In the genomic region with DNA sequence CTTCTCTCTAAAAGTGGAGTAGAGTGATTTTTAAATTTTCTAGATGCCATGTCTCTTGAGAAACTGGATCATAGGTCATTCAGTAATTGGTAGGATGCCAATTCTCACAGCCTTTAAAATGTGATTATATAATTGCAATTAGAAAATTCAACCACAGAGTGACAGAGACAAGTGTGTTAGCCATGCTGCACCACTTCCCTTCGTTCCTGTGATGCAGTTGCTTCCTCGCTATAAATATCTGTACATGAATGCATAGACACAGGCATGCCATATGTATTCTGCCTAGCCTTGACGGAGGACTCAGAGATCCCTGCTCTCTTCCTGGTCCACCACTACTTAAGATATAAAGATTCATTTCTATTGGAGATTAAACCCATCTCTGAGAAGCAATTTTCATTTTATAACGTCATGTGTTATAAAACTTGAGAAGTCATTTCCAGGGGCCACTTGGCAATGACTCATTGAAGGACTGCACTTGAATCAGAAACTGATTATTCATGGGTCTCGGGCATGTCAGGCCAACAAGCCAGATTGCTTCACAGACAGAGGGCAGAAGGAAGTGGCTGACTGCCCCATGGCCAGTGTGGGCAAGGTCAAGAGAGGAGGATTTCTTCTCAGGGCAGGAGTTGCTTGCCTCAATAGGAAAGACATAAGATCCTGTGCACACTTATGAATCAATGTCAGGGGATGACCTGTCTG, we compare ENCODE assay signal across 15 mouse cellular contexts.
DNase-seq lines count a peak whose midpoint lies in the region; ATAC-seq and TF ChIP-seq lines count a peak whose summit lies in the region.
"Had no signal": no experiment of that assay in that cellular context is flagged by ENCODE, and none has a peak within 500 bp of the region (broad histone marks: within the 10 kb centered on the region; RNA-seq: fewer than 3 reads in every experiment).

No protein-coding gene starts in this region.

- peak overlapping the region; percentile 17 for H3K27ac ChIP-seq in heart, adult 2 months
- peak overlapping the region; percentile 79 for H3K27ac ChIP-seq in lung, postnatal 0 days (ENCODE audit: low read length)
- no peak overlapping the region for H3K27ac ChIP-seq in forebrain, embryonic 10.5 days
- H3K27ac ChIP-seq: heart, embryonic 15.5 days; layer of hippocampus, adult 2 months; liver, embryonic 13.5 days had no signal

- H3K4me2 ChIP-seq in lung, postnatal 0 days (replicated peaks; ENCODE audit: low read depth, low read length), result no peak overlapping the region
- H3K4me2 ChIP-seq: heart, embryonic 15.5 days; liver, embryonic 13.5 days had no signal

- H3K36me3 ChIP-seq in heart, adult 2 months (ENCODE audit: control insufficient read depth, insufficient read depth, low read length), result no peaks in the 10 kb centered on the region
- no peaks in the 10 kb centered on the region for H3K36me3 ChIP-seq in lung, postnatal 0 days (ENCODE audit: insufficient read depth, low read length)
- H3K36me3 ChIP-seq in forebrain, embryonic 10.5 days (replicated peaks), result no peaks in the 10 kb centered on the region
- H3K36me3 ChIP-seq: heart, embryonic 15.5 days; liver, embryonic 13.5 days had no signal

- intact Hi-C loops in heart, adult 2 months (cut with DNase I), result no loop called here

- DNase-seq in heart, adult 2 months, result peak in 1 of 2 experiments; percentile 27
- no peak for DNase-seq in heart, postnatal 4 days
- peak; percentile 70 for DNase-seq in 3T3-L1 (ENCODE audit: low read depth, low spot score)
- DNase-seq in adrenal gland, postnatal 10 days, result peak; percentile 79
- peak; percentile 83 for DNase-seq in lung, postnatal 0 days (ENCODE audit: low spot score)
- no peak for DNase-seq in forebrain, embryonic 10.5 days (ENCODE audit: extremely low spot score, low spot score)
- DNase-seq in right cerebral cortex, postnatal 36 days (ENCODE audit: low spot score in 2 of 2), result no peak
- no peak for DNase-seq in embryo, embryonic 11 days
- DNase-seq: cerebellum, adult 9-10 months; liver, embryonic 13.5 days had no signal

- H3K9ac ChIP-seq in heart, adult 2 months (ENCODE audit: low read depth, low read length), result no peak overlapping the region
- H3K9ac ChIP-seq in lung, postnatal 0 days (replicated peaks; ENCODE audit: low read depth), result no peak overlapping the region
- H3K9ac ChIP-seq: heart, embryonic 15.5 days; liver, embryonic 13.5 days had no signal

- TF ChIP-seq POLR2A in heart, adult 2 months (IDR thresholded peaks at IDR 0.05; ENCODE audit: insufficient read depth, low read depth, low read length), result no peak

- H3K4me1 ChIP-seq in heart, adult 2 months (ENCODE audit: control insufficient read depth, insufficient read depth, low read length), result no peaks in the 10 kb centered on the region
- H3K4me1 ChIP-seq in lung, postnatal 0 days (ENCODE audit: insufficient read depth, low read depth, low read length), result peaks cover 4% of the 10 kb centered on the region; the same call in 1 of the 2 replicates
- H3K4me1 ChIP-seq in forebrain, embryonic 10.5 days, result no peaks in the 10 kb centered on the region
- H3K4me1 ChIP-seq: liver, embryonic 13.5 days had no signal

- WGBS in heart, adult 2 months, result 39% methylated on average over 5 of the region's 5 CpGs
- WGBS in lung, postnatal 0 days, result 44% methylated on average over 5 of the region's 5 CpGs
- WGBS in forebrain, embryonic 10.5 days, result 95% methylated on average over 5 of the region's 5 CpGs

- H3K27me3 ChIP-seq in heart, adult 2 months (ENCODE audit: control insufficient read depth, insufficient read depth, low read length), result no peaks in the 10 kb centered on the region
- H3K27me3 ChIP-seq in lung, postnatal 0 days (replicated peaks; ENCODE audit: insufficient read depth, low read length), result no peaks in the 10 kb centered on the region
- no peaks in the 10 kb centered on the region for H3K27me3 ChIP-seq in forebrain, embryonic 10.5 days (ENCODE audit: poor library complexity, severe bottlenecking)
- H3K27me3 ChIP-seq: CH12.LX; heart, embryonic 15.5 days; liver, embryonic 13.5 days had no signal

- H3K79me2 ChIP-seq in heart, adult 2 months (replicated peaks; ENCODE audit: control insufficient read depth, insufficient read depth, low read length), result no peaks in the 10 kb centered on the region

- no peaks in the 10 kb centered on the region for H3K9me3 ChIP-seq in lung, postnatal 0 days (ENCODE audit: low read length)
- H3K9me3 ChIP-seq in forebrain, embryonic 10.5 days, result no peaks in the 10 kb centered on the region
- H3K9me3 ChIP-seq: heart, embryonic 15.5 days; liver, embryonic 13.5 days had no signal

- peak; percentile 69 for ATAC-seq in lung, postnatal 0 days
- ATAC-seq: midbrain, embryonic 16.5 days had no signal

- no peak for TF ChIP-seq CTCF in heart, adult 2 months (IDR thresholded peaks at IDR 0.05)
- TF ChIP-seq CTCF in lung, postnatal 0 days (IDR thresholded peaks at IDR 0.05), result no peak

- no peak overlapping the region for H3K4me3 ChIP-seq in heart, adult 2 months
- no peak overlapping the region for H3K4me3 ChIP-seq in lung, postnatal 0 days (ENCODE audit: low read depth, low read length)
- H3K4me3 ChIP-seq in forebrain, embryonic 10.5 days, result no peak overlapping the region
- H3K4me3 ChIP-seq: erythroblast, embryonic 14.5 days; heart, embryonic 15.5 days; layer of hippocampus, adult 2 months; liver, embryonic 13.5 days had no signal

- TF ChIP-seq EP300 in heart, adult 2 months (IDR thresholded peaks at IDR 0.05; ENCODE audit: insufficient read depth, low read depth, low read length), result no peak
- TF ChIP-seq EP300 in lung, postnatal 0 days (IDR thresholded peaks at IDR 0.05), result peak; percentile 79

Comparison
In these comparisons a context has a peak if more than half of its experiments do, and no peak if none do; other contexts are left out.
1. DNase-seq: peak in 3T3-L1 (single experiment), adrenal gland, postnatal 10 days (single experiment) and lung, postnatal 0 days (single experiment); none in heart, postnatal 4 days (single experiment), forebrain, embryonic 10.5 days (single experiment), right cerebral cortex, postnatal 36 days (0 of 2) and embryo, embryonic 11 days (single experiment).